Mouse (Mus musculus): ENCODE measurements around the gene Tmem147.
"Not testable (repeated sequence)": the region's sequence is repeated elsewhere in the genome, so short reads cannot be mapped to it uniquely, and the experiment has no call there.

Gene Tmem147

DNA sequence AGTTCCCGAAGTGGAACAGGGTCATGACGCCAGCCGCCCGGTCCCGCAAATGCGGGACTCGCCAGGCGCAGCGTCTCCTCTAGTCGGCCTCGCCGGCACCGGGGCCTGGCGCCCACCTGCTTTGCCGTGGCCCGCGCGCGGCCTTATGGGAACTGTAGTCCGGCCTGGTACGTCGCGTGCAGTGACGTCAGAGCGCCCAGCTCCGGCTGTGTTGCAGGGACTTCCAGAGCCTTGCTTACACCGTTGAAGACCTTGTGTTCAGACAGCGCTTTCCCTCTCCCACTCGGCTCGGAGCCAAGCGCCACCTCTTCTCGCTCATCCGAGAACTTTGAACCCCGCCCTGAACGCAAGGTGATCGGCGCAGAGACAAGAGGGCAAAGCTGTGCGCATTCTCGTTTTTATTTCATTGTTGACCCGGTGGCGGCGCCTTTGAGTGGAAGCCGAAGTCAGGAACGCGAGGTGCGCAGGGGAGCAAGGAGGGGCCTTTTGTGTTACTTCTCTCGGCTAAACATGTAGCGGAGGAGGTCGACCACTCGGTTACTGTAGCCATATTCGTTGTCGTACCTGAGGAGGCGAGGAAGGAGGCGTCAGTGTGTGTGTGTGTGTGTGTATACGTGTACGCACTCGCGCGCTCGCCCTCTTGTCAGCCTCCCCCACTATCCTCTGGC lies at the start of gene Tmem147:
Gene Tmem147, minus strand, starts transcription at position 145 of the 668 bp plus-strand sequence.
- DNase-seq, result peak; percentile 94 to 95

DNA sequence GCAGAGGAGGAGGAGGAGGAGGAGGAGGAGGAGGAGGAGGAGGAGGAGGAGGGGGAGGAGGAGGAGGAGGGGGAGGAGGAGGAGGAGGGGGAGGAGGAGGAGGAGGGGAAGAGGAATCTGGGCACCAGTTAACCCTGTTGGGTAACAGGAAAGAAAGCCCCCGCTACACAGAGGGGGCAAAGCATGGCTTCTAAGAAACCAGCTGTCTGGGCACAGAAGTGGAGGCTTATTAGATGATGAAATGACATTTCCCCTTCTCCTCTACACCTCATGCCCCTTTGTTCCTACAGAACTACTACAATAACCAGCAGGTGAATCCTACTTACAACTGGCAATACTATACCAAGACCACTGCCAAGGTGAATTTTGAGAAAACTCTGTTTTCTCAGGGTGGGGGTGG lies 48.6 kb upstream of the Tmem147 start:
- no peak for DNase-seq

- DNase-seq, result no peak
Measured at GRCm38 (mm10) chr7:30777081-30777579, 47.8 kb upstream of the Tmem147 start.

DNA sequence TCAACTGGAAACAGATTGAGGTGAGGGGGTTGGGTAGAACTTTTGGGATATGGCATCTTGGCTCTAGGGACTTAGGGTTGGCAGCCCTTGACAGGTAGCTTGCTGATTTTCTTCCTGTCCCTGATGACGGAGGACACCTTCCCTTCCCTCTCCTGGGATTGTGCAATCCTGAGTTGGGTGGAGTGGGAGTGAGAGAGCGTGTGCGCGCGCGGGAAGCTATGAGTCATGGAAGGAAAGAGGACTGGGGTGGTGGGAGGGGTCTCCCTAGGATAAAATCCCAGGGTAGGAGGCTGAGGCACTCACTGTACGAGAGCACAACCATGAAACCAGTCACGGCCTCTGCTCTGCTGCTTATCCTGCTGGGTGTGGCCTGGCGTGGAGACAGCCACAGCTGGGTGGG lies 46.8 kb upstream of the Tmem147 start:
- peak; percentile 45 to 47 for DNase-seq

- DNase-seq, result peak in 1 of 2 experiments; percentile 47
Measured at GRCm38 (mm10) chr7:30769236-30769635, 39.9 kb upstream of the Tmem147 start.

GRCm38 (mm10) chr7:30766408-30766807 lies 37.1 kb upstream of the Tmem147 start:
- no peak for DNase-seq

DNA sequence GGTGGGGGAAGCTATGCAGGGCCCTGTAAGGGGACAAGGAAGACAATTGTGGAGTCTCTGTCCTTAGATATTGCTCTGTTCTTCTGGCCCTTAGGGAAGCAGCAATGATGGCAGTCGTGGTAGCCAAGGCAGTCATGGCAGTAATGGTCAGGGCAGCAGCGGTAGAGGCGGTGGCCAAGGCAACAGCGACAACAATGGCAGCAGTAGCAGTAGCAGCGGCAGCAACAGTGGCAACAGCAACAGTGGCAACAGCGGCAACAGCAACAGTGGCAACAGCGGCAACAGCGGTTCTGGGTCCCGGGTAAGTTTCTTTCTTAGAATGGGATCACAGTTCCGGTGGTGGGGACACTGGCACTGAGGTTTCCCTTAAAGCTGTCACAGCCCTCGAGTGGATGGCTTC lies 35.8 kb upstream of the Tmem147 start:
- DNase-seq, result no peak

GRCm38 (mm10) chr7:30763456-30763855 lies 34.1 kb upstream of the Tmem147 start, which contains the start of gene Dmkn:
Gene Dmkn, plus strand, starts transcription at chr7:30763756.
- no peak for DNase-seq

GRCm38 (mm10) chr7:30761769-30762352 lies 32.5 kb upstream of the Tmem147 start:
- no peak for DNase-seq

- DNase-seq, result no peak
Measured at GRCm38 (mm10) chr7:30758853-30759252, 29.5 kb upstream of the Tmem147 start.

- DNase-seq, result no peak
Measured at GRCm38 (mm10) chr7:30757001-30757400, 27.7 kb upstream of the Tmem147 start.

- DNase-seq, result no peak
Measured at GRCm38 (mm10) chr7:30751086-30751669, 21.8 kb upstream of the Tmem147 start, which contains the start of gene Sbsn. Gene Sbsn, plus strand, starts transcription at chr7:30751471.

- peak in 1 of 2 experiments; percentile 22 for DNase-seq
Measured at GRCm38 (mm10) chr7:30749824-30750606, 20.7 kb upstream of the Tmem147 start.

DNA sequence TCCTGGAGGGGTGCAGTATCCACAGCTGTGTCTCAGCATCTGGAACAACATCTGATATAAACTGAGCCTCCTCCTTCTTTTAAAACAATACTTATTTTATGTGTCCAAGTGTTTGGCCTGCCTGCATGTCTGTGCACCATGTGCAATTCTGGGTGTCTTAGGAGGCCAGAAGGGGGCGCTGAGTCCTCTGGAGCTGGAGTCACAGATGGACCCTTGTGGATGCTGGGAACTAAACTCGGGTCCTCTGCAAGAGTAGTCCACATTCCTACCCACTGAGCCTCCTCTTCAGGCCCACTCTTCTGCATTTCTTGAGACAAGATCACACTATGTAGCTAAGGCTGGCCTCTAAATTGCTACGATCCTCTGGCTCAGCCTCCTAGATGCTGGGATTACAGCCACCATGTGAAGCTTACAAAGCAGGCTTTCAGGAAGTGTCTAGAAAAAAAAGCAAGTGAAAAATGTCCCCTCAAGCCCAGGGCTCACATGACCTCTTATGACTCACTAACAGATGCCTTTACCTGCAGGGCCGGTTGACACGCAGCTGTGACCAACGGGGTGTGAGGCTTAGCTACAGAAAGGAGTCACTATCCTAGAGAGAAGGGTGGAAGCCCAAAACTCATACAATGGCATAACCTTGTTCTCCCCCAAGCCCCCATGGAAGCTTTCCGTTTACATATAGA lies 18.3 kb upstream of the Tmem147 start:
- no peak for DNase-seq

DNA sequence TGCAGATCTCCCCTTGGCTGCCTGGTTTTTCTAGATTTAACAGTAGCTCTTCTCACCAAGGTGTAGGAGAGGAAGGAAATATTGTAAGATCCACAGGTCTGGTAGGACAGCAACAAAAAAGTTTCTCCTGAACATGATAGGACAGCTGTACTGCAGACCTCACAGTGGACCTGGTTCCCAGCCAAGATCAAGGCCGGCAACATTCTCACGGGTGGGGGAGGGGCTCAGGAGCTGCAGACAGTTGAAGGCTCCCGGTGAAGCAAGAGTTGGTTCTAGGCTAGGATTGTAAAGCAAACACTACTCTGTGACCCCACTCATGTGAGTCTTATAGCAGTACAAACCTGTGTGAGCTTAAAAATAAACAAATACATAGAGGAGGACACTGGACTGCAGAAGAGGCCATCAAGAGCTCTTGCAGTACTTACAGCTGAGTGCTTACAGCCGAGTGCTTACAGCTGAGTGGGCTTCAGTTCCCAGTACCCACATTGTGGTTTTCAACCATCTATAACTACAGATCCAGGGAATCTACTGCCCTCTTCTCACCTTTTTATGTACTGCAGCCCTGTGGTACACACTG lies 14.8 kb upstream of the Tmem147 start:
- DNase-seq, result peak; percentile 77 to 86

DNA sequence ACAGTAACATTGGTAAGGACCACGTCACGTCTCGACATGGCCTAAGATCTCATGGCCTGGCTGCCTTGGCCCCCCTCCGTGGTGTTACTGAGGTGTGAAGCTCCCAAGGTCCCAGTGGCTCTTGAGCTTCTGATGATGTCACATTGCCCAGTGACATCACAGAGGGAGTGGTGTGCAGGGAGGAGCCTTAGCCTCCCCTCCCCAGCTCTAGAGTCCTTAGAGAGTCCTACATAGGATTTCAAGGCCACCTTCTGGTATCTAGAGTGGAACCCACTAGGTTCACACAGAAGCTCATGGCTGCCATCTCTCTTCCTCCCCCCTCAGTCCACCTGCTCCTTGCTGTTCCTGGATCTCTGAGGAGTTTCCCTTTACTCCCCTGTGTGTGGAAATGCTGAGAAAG lies 14.3 kb upstream of the Tmem147 start, which contains the start of gene Gapdhs:
Gene Gapdhs, minus strand, starts transcription at position 65 of the 400 bp plus-strand sequence.
- not testable (repeated sequence) for DNase-seq

DNA sequence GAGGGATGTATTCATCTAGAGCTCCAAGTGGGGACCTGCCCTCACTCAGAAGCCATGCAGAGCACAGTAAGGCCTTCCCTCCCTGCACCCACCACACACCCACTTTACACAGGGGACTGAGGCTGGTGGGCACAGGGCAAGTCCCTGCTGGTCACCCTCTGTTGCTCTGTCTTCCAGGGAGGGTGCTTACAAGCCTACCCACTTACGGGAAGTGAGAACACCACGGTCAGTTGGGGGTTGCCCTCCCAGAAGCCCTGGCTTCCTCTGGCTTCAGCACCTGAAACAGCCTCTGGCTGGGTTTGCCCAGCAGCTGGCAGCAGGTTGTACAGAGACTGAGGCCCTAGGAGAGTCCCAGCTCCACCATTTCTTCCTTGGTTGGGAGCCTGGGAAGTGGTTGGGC lies 13.2 kb upstream of the Tmem147 start:
- DNase-seq, result not testable (repeated sequence)

DNA sequence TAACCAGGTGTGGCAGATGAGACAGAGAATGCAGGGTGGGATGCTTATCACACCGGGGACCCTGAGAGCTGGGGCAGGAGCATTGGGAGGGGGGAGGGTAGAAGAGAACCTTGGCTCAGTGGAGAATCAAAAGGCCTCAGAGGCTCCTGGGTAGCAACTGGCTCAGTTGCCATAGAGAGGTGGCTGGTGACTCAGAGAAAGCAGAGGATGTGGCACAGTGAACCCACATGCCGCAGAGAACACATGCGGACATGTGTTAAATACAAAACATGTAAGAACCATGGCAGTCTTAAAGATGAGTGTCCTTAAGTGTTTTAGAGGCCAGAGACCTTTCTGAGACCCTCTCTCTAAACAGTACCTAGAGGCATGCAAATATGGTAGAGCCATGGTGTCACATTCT lies 6.9 kb upstream of the Tmem147 start:
- DNase-seq, result no peak

DNA sequence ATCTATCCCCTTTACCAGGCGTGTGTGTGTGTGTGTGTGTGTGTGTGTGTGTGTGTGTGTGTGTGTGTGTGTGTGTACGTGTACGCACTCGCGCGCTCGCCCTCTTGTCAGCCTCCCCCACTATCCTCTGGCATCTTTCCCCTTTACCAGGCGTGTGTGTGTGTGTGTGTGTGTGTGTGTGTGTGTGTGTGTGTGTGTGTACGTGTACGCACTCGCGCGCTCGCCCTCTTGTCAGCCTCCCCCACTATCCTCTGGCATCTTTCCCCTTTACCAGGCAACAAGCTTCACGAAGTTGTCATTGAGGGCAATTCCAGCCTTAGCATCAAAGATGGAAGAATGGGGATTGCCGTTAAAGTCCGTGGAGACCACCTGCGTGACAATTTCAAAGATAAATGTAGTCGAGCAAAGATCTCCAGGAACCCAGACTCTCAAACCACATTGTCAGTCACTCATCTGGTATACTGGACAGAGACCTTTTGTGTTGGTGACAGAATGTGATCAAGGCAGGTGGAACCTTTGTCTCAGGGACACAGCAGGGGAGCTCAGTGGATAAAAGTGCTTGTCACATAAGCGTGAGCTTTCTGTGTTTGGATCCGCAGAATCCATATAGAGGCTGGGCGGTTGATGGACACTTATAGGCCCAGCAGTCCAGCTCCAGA lies 853 bp upstream of the Tmem147 start:
- not testable (repeated sequence) for DNase-seq

GRCm38 (mm10) chr7:30728739-30729395 lies 473 bp downstream of the Tmem147 start:
- peak in 1 of 2 experiments; percentile 17 for DNase-seq

- DNase-seq, result no peak
Measured at GRCm38 (mm10) chr7:30728214-30728613, 1.1 kb downstream of the Tmem147 start.
